Mouse (Mus musculus) hindbrain, embryonic 14.5 days (tissue): ENCODE data around the gene Prelid3b. TPM values are rescaled to one million over a fixed set of nuclear protein-coding genes. Genes with fewer than 3 reads are reported as not detected.

ENCODE experiments used
- ATAC-seq: fragments of 200-750 bp; cut with Nextera tagmentation; 2 replicates; pipeline ENCODE4 v1.8.0; 2017; ENCODE audit warnings: moderate number of reproducible peaks, mild to moderate bottlenecking, moderate TSS enrichment, moderate library complexity; ENCODE audit not compliant: low FRiP score
- DNase-seq: peaks from one replicate; pipeline ENCODE4 v3.0.0-alpha.2; 2015; ENCODE audit warnings: low spot score
- H3K27ac ChIP-seq: fragments of 300-500 bp; sonication (generic); 2 replicates; pipeline ENCODE4 v1.5.1; 2014; ENCODE audit warnings: mild to moderate bottlenecking, moderate library complexity
- H3K27me3 ChIP-seq: fragments of 300-500 bp; sonication (generic); 2 replicates; pipeline ENCODE4 v1.6.1; 2014; ENCODE audit warnings: mild to moderate bottlenecking, low read length, mixed read lengths; ENCODE audit not compliant: control insufficient read depth, insufficient read depth
- H3K36me3 ChIP-seq: fragments of 300-500 bp; sonication (generic); replicated peaks from 2 replicates; pipeline ENCODE4 v1.6.1; 2014; ENCODE audit not compliant: control insufficient read depth, insufficient read depth
- H3K4me1 ChIP-seq: fragments of 300-500 bp; sonication (generic); replicated peaks from 2 replicates; pipeline ENCODE4 v1.6.1; 2014; ENCODE audit warnings: antibody characterized with exemption, low read length, mixed read lengths; ENCODE audit not compliant: control insufficient read depth, insufficient read depth
- H3K4me2 ChIP-seq: fragments of 300-500 bp; sonication (generic); replicated peaks from 2 replicates; pipeline ENCODE4 v1.6.1; 2014; ENCODE audit warnings: mild to moderate bottlenecking, moderate library complexity
- H3K4me3 ChIP-seq: fragments of 300-500 bp; sonication (generic); replicated peaks from 2 replicates; pipeline ENCODE4 v1.5.1; 2014; ENCODE audit warnings: mild to moderate bottlenecking, low read length
- H3K9ac ChIP-seq: fragments of 300-500 bp; sonication (generic); 2 replicates; pipeline ENCODE4 v1.6.1; 2014
- H3K9me3 ChIP-seq: fragments of 300-500 bp; sonication (generic); 2 replicates; pipeline ENCODE4 v1.6.1; 2016; ENCODE audit warnings: low read length; ENCODE audit not compliant: control insufficient read depth
- WGBS: fragments of 180-500 bp; shearing (Covaris S2); extraction: QIAGEN DNeasy Blood & Tissue Kit; methylation state at CpG from one replicate; pipeline ENCODE4 v1.1.7; 2014; 5-methylcytosine and 5-hydroxymethylcytosine counted together
- polyA plus RNA-seq: library from polyadenylated mRNA; unstranded; fragments of >200 nt; fragmentation: Nextera tagmentation; extraction: Ambion mirVana; gene quantifications from 2 replicates; pipeline ENCODE4 v1.2.1, GENCODE M21; 2014

Gene Prelid3b
- polyA plus RNA-seq, 1 experiment from 2014 or later, result 108 TPM

GRCm38 (mm10) chr2:174501517-174501916 lies 28.6 kb upstream of the Prelid3b start:
- no peaks in the 10 kb centered on the region for H3K27me3 ChIP-seq
- ATAC-seq (no peak; the same call in 1 of the 2 replicates), DNase-seq (no peak)
- H3K4me1 ChIP-seq, result no peaks in the 10 kb centered on the region
- no peak overlapping the region for H3K27ac ChIP-seq
- no peak overlapping the region for H3K4me3 ChIP-seq
- no peaks in the 10 kb centered on the region for H3K36me3 ChIP-seq
- WGBS, result 70% methylated on average over 8 of the region's 8 CpGs
- no peak overlapping the region for H3K9ac ChIP-seq
- H3K9me3 ChIP-seq, result no peaks in the 10 kb centered on the region
- H3K4me2 ChIP-seq, result no peak overlapping the region

GRCm38 (mm10) chr2:174500814-174501503 lies 28.1 kb upstream of the Prelid3b start:
- no peaks in the 10 kb centered on the region for H3K4me1 ChIP-seq
- H3K36me3 ChIP-seq, result no peaks in the 10 kb centered on the region
- WGBS, result 68% methylated on average over 14 of the region's 14 CpGs
- DNase-seq (no peak), ATAC-seq (peak; percentile 77; the same call in 1 of the 2 replicates)
- no peak overlapping the region for H3K4me3 ChIP-seq
- no peak overlapping the region for H3K27ac ChIP-seq
- no peaks in the 10 kb centered on the region for H3K9me3 ChIP-seq
- no peak overlapping the region for H3K9ac ChIP-seq
- H3K27me3 ChIP-seq, result no peaks in the 10 kb centered on the region
- H3K4me2 ChIP-seq, result no peak overlapping the region

- no peak overlapping the region for H3K4me3 ChIP-seq
- H3K27me3 ChIP-seq, result no peaks in the 10 kb centered on the region
- no peaks in the 10 kb centered on the region for H3K36me3 ChIP-seq
- H3K4me2 ChIP-seq, result no peak overlapping the region
- no peak overlapping the region for H3K27ac ChIP-seq
- no peaks in the 10 kb centered on the region for H3K4me1 ChIP-seq
- H3K9ac ChIP-seq, result no peak overlapping the region
- H3K9me3 ChIP-seq, result peaks cover 4% of the 10 kb centered on the region; the same call in 1 of the 2 replicates
- WGBS, result 68% methylated on average over 2 of the region's 2 CpGs
- ATAC-seq (no peak), DNase-seq (no peak)
These were observed 20.0 kb upstream of the Prelid3b start for GRCm38 (mm10) chr2:174492858-174493257.

GRCm38 (mm10) chr2:174487005-174487404 lies 14.1 kb upstream of the Prelid3b start:
- Histone ChIP-seq H3K9me3 (no peaks in the 10 kb centered on the region), H3K4me3 (no peak overlapping the region), H3K9ac (no peak overlapping the region), H3K27me3 (no peaks in the 10 kb centered on the region), H3K4me1 (no peaks in the 10 kb centered on the region), H3K27ac (no peak overlapping the region), H3K36me3 (no peaks in the 10 kb centered on the region), H3K4me2 (no peak overlapping the region)
- no peak for ATAC-seq
- no peak for DNase-seq
- WGBS, result 88% methylated on average over 5 of the region's 5 CpGs

GRCm38 (mm10) chr2:174478746-174479145 lies 5.9 kb upstream of the Prelid3b start:
- no peak overlapping the region for H3K4me2 ChIP-seq
- no peaks in the 10 kb centered on the region for H3K36me3 ChIP-seq
- no peak overlapping the region for H3K9ac ChIP-seq
- H3K27ac ChIP-seq, result no peak overlapping the region
- DNase-seq, result no peak
- H3K4me3 ChIP-seq, result no peak overlapping the region
- no peak for ATAC-seq
- H3K4me1 ChIP-seq, result no peaks in the 10 kb centered on the region
- no peaks in the 10 kb centered on the region for H3K9me3 ChIP-seq
- no peaks in the 10 kb centered on the region for H3K27me3 ChIP-seq
- 76% methylated on average over 5 of the region's 5 CpGs for WGBS

- Histone ChIP-seq H3K4me1 (peaks cover 4% of the 10 kb centered on the region; the same call in 1 of the 2 replicates), H3K4me3 (no peak overlapping the region), H3K27ac (no peak overlapping the region), H3K4me2 (no peak overlapping the region), H3K27me3 (no peaks in the 10 kb centered on the region), H3K36me3 (no peaks in the 10 kb centered on the region), H3K9me3 (no peaks in the 10 kb centered on the region), H3K9ac (no peak overlapping the region)
- no peak for ATAC-seq
- 81% methylated on average over 3 of the region's 3 CpGs for WGBS
- no peak for DNase-seq
These were observed 4.8 kb upstream of the Prelid3b start for GRCm38 (mm10) chr2:174477543-174478319.

GRCm38 (mm10) chr2:174473550-174473927 lies 658 bp upstream of the Prelid3b start:
- H3K27me3 ChIP-seq, result no peaks in the 10 kb centered on the region
- no peaks in the 10 kb centered on the region for H3K9me3 ChIP-seq
- H3K36me3 ChIP-seq, result peaks cover 9% of the 10 kb centered on the region
- 81% methylated on average over 5 of the region's 5 CpGs for WGBS
- no peak for DNase-seq
- peaks cover 10% of the 10 kb centered on the region for H3K4me1 ChIP-seq
- peak overlapping the region; percentile 69 for H3K4me2 ChIP-seq
- ATAC-seq, result no peak
- peak overlapping the region; percentile 76 for H3K4me3 ChIP-seq
- no peak overlapping the region for H3K27ac ChIP-seq
- peak overlapping the region; percentile 54 for H3K9ac ChIP-seq

- H3K27me3 ChIP-seq, result no peaks in the 10 kb centered on the region
- peak overlapping the region; percentile 76 for H3K4me3 ChIP-seq
- H3K4me2 ChIP-seq, result peak overlapping the region; percentile 69
- H3K4me1 ChIP-seq, result peaks cover 10% of the 10 kb centered on the region
- DNase-seq (no peak), ATAC-seq (no peak; the same call in 1 of the 2 replicates)
- H3K9me3 ChIP-seq, result no peaks in the 10 kb centered on the region
- WGBS, result 7% methylated on average over 30 of the region's 30 CpGs
- peaks cover 16% of the 10 kb centered on the region for H3K36me3 ChIP-seq
- H3K9ac ChIP-seq, result peak overlapping the region; percentile 73
- H3K27ac ChIP-seq, result no peak overlapping the region
These were observed 474 bp downstream of the Prelid3b start for GRCm38 (mm10) chr2:174472407-174472806.

- Histone ChIP-seq H3K36me3 (peaks cover 30% of the 10 kb centered on the region), H3K27me3 (no peaks in the 10 kb centered on the region), H3K27ac (no peak overlapping the region), H3K9ac (no peak overlapping the region), H3K4me1 (peaks cover 10% of the 10 kb centered on the region), H3K4me2 (no peak overlapping the region), H3K9me3 (no peaks in the 10 kb centered on the region), H3K4me3 (no peak overlapping the region)
- 95% methylated on average over 7 of the region's 7 CpGs for WGBS
- ATAC-seq (no peak), DNase-seq (no peak)
These were observed 2.0 kb downstream of the Prelid3b start for GRCm38 (mm10) chr2:174470786-174471405.
